Mouse (Mus musculus) gastrocnemius, adult 2 months (tissue): ENCODE measurements around the gene Acaa1a. TPM values are rescaled to one million over a fixed set of nuclear protein-coding genes. Genes with fewer than 3 reads are reported as not detected.

Experiments used
- DNase-seq: peaks from one replicate; pipeline ENCODE4 v3.0.0; 2022
- H3K27ac ChIP-seq: fragments of 200-600 bp; 2 replicates; pipeline ENCODE4 v1.8.1; 2022; ENCODE audit warnings: mild to moderate bottlenecking
- H3K4me3 ChIP-seq: fragments of 200-600 bp; 2 replicates; pipeline ENCODE4 v1.8.1; 2022; ENCODE audit warnings: mild to moderate bottlenecking, moderate library complexity
- CTCF ChIP-seq: fragments of 200-600 bp; IDR thresholded peaks from 2 replicates; pipeline ENCODE4 v1.8.1; 2022; ENCODE audit warnings: antibody characterized with exemption, mild to moderate bottlenecking, moderate library complexity
- intact Hi-C: fragments of 180-260 bp; cut with DNase I; formaldehyde crosslinking; loops from one replicate; pipeline ENCODE4 v1.15.1; 2025
- total RNA-seq, 2 experiments: library from RNA; stranded (reverse); gene quantifications; 2 replicates each; pipeline ENCODE4 v1.2.3; 2021

Gene Acaa1a
- total RNA-seq, 2 experiments from 2014 or later: 31.1 to 42.3 TPM

DNA sequence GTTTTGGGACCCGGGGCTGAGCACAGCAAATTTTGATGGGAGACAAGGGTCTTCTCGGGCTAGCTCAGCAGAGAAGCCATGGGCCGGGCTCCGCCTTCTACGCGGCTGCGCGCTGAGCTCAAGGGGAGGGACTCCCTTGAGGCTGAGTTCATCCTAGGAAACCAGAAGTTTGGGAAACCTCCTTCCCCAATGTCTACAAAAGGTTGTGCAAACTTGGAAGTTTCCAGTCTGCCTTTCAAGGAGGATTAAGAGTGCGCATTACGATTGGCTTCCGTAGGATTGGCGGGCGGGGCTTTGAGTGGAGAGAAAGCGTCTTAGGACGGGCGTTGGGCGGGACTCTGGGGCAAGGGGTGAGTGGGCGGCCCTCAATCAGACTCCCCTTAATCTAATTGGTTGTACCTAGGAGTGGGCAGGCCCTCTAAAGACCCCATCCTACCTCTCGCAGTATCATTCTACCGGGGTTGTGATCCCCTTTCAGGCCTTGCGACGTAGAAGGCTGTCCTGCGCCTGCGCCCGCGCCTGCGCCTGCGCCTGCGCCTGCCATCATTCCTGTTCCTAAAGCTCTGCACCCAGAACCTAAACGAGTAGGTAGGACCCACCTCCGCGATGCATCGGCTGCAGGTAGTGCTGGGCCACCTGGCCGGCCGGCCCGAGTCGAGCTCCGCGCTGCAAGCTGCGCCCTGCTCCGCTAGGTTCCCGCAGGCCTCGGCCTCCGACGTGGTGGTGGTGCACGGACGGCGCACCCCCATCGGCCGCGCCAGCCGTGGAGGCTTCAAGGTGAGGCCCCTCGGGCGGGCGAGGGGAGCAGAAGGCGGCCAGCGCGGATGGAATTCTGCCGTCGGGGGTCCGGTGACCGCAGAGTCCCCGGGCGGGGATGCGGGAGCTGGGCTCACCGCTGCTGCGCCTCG, 1.7 kb downstream of the Acaa1a start, which contains the start of gene Myd88:
Myd88 (minus strand) TSS at position 503 of the 908 bp plus-strand sequence.
- Histone ChIP-seq H3K4me3 (peak within 1 kb of the TSS; percentile 84), H3K27ac (peak within 1 kb of the TSS; percentile 99)
- intact Hi-C loops: loop anchor here (2.0 kb wide), 1 partner anchor 18 kb away; the partner anchor contains the start of gene Oxsr1
- peak; percentile 97 for DNase-seq
- no peak for TF ChIP-seq CTCF

GRCm38 (mm10) chr9:119342728-119343127, 3.3 kb downstream of the Acaa1a start:
- no peak for DNase-seq
- Histone ChIP-seq H3K27ac (no peak overlapping the region), H3K4me3 (no peak overlapping the region; the same call in 1 of the 2 replicates)
- no peak for TF ChIP-seq CTCF
- intact Hi-C loops: no loop called here

DNA sequence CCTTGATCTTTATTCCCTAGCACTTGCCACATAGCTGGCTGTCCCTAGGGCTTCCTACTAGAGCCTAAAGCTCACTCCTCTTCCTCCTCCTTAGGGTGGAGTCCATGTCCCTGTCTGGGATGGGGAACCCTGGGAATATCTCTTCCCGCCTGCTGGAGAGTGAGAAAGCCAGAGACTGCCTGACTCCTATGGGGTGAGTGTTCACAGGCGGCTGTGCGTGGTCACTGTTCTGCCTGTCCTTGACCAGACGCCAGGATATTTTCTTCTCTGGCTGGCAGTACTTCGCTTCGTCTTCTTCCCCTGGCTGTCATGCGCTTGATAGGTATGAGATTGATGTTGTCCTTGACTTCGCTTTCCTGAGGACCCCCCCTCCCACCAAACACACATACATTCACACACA, 6.9 kb downstream of the Acaa1a start:
- Histone ChIP-seq H3K27ac (no peak overlapping the region), H3K4me3 (no peak overlapping the region)
- no peak for TF ChIP-seq CTCF
- intact Hi-C loops: no loop called here
- no peak for DNase-seq

DNA sequence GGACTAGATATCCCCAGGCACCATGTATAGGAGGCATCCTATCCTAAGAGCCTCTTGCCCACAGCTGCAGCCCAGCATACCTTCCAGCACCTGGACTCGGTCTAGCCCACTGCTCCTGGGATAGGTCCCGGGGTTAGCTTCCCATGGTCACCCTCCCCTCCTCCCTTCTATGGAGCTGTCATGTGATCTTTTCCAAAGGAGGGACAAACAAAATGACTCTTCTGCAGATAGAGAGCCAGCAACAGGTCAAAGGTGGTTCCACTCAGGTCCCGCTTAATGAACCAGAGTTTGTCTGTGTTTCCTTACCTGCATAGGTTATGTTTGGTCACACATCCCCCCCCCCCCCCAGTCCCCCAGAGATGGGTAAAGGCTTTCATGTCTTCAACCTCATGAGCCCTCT, 11.1 kb downstream of the Acaa1a start:
- no peak for DNase-seq
- no peak for TF ChIP-seq CTCF
- Histone ChIP-seq H3K4me3 (no peak overlapping the region), H3K27ac (no peak overlapping the region)
- intact Hi-C loops: loop anchor here (5.0 kb wide), 3 partner anchors 108 to 243 kb away; partner anchors contain the start of genes Acaa1b and Gm47289

- no peak for TF ChIP-seq CTCF
- Histone ChIP-seq H3K27ac (no peak overlapping the region), H3K4me3 (no peak overlapping the region)
- no peak for DNase-seq
- intact Hi-C loops: loop anchor here (5.0 kb wide), 3 partner anchors 109 to 244 kb away; partner anchors contain the start of genes Acaa1b and Gm47289
These were observed 11.7 kb downstream of the Acaa1a start for GRCm38 (mm10) chr9:119350947-119351705.

DNA sequence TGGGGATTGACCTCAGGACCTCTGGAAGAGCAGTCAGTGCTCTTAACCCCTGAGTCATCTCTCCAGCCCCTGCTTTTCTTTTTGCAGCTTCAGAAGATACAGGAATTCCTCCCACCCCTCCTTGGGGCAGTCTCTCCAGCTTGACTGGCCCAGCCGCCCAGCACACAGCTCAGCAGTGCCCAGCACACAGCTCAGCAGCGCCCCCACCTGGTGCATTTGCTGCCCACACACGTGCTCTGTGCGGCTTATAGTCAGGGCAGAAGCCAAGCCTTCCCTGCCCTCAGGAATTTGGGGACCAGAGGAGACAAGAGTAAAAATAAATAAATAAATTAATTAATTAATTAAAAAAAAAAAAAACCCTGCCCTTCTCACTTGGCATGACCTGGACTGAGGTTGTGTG, 12.6 kb downstream of the Acaa1a start:
- Histone ChIP-seq H3K4me3 (no peak overlapping the region), H3K27ac (no peak overlapping the region)
- peak; percentile 87 for DNase-seq
- peak; percentile 93 for TF ChIP-seq CTCF
- intact Hi-C loops: loop anchor here (5.0 kb wide), 3 partner anchors 110 to 245 kb away; partner anchors contain the start of genes Acaa1b and Gm47289

GRCm38 (mm10) chr9:119353926-119354325, 14.4 kb downstream of the Acaa1a start:
- intact Hi-C loops: loop anchor here (5.0 kb wide), 3 partner anchors 112 to 247 kb away; partner anchors contain the start of genes Acaa1b and Gm47289
- DNase-seq: no peak
- no peak overlapping the region for H3K4me3 ChIP-seq
- no peak for TF ChIP-seq CTCF
- no peak overlapping the region for H3K27ac ChIP-seq

DNA sequence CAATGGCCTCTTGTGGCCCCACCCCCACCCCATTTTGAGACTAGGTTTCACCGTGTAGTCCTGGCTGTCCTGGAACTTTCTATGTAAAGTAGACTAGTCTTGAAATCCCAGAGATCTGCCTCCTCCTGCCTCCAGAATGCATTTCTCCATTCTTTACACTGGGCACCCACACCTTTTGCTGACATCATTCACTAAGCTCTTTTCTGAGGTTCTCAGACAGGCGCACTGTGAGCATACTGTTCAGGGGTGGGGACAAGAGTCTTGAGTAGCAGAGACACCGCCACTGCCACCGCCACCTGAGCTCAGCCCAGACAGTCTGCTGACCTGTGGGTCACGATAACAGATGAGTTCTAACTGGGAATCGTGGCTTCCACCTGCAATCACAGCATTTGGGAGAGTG, 16.5 kb downstream of the Acaa1a start:
- no peak for DNase-seq
- no peak for TF ChIP-seq CTCF
- no peak overlapping the region for H3K4me3 ChIP-seq
- no peak overlapping the region for H3K27ac ChIP-seq
- intact Hi-C loops: loop anchor here (2.0 kb wide), 1 partner anchor 45 kb away; no protein-coding TSS in a partner anchor

- peak within 1 kb of the TSS; percentile 74 for H3K4me3 ChIP-seq
- intact Hi-C loops: loop anchor here (1.0 to 2.0 kb wide), 2 partner anchors 43 to 73 kb away; no protein-coding TSS in a partner anchor
- TF ChIP-seq CTCF: peak; percentile 86
- peak within 1 kb of the TSS; percentile 66 for H3K27ac ChIP-seq
- DNase-seq: peak; percentile 95
These were observed 18.0 kb downstream of the Acaa1a start, which contains the start of gene Xylb for GRCm38 (mm10) chr9:119357331-119358057. TSS of gene Xylb (plus strand) at chr9:119357381.

DNA sequence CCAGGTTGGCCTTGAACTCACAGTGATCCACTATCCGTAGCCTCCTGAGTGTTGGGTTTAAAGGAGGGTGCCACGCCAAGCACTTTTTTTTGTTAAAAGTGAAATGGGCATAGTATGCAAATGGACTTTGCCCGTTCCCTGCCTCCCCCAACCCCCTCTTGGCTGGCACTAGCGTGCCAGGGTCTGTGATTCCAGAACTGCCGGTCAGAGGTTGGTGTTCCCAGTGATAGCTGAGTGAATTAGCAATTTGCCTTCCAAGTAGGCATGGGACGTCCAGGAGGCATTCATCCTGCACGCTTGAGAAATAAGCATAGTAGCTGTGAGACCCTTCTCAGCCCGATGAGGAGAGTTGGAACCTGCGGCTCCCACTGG, 18.6 kb downstream of the Acaa1a start:
- no peak for DNase-seq
- TF ChIP-seq CTCF: no peak
- Histone ChIP-seq H3K4me3 (peak overlapping the region; percentile 74), H3K27ac (no peak overlapping the region)
- intact Hi-C loops: no loop called here

DNA sequence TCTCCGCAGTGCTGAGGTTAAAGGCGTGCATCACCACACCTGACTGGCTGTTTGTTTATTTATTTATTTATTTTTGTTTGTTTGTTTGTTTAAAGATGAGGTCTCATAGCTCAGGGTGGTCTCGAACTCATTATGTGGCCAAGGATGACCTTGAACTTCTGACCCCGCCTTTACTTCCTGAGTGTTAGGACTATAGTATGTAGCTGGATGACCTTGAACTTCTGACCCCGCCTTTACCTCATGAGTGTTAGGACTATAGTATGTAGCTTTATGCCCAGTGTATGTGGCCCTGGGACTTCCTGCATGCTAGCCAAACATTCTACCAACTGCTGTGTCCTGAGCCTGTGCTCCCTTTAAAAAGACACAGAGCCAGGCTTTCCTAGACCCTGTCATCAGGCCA, 21.9 kb downstream of the Acaa1a start:
- no peak for DNase-seq
- Histone ChIP-seq H3K27ac (no peak overlapping the region), H3K4me3 (no peak overlapping the region)
- no peak for TF ChIP-seq CTCF
- intact Hi-C loops: no loop called here

DNA sequence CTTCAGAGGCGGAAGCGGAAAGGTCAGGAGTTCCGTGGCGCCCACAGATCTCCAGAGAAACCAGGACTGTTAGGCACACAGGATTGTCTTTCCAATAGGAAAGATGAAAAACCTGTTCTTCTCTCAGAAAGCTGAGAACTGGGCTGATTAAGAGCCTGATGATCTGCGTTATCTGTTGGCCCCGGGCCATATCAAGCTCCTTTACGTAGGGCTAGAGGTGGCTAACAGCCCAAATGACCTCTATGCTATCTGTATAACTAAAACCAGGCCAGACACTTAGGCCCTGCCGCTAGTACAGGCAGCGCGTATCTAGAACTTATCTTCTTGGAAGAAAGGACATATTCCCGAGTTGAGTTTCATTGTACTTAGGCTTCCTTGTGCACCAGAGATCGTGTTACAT, 23.8 kb downstream of the Acaa1a start:
- Histone ChIP-seq H3K27ac (no peak overlapping the region), H3K4me3 (no peak overlapping the region)
- DNase-seq: no peak
- intact Hi-C loops: no loop called here
- no peak for TF ChIP-seq CTCF
